Mouse (Mus musculus) hindbrain, embryonic 16.5 days (tissue): ENCODE results near the gene Mrpl2. TPM values are rescaled to one million over a fixed set of nuclear protein-coding genes. Genes with fewer than 3 reads are reported as not detected.

Experiments used
- ATAC-seq: fragments of 200-750 bp; cut with Nextera tagmentation; 2 replicates; pipeline ENCODE4 v1.8.0; 2017; ENCODE audit warnings: moderate TSS enrichment, moderate library complexity
- H3K27ac ChIP-seq: fragments of 300-500 bp; sonication (generic); 2 replicates; pipeline ENCODE4 v1.5.1; 2014; ENCODE audit warnings: low read depth, mild to moderate bottlenecking, control low read depth, low read length, moderate library complexity
- H3K27me3 ChIP-seq: fragments of 300-500 bp; sonication (generic); replicated peaks from 2 replicates; pipeline ENCODE4 v1.6.1; 2014; ENCODE audit warnings: low read length; ENCODE audit not compliant: control insufficient read depth, insufficient read depth
- H3K36me3 ChIP-seq: fragments of 300-500 bp; sonication (generic); 2 replicates; pipeline ENCODE4 v1.6.1; 2014; ENCODE audit warnings: mild to moderate bottlenecking, low read length, moderate library complexity, mixed read lengths; ENCODE audit not compliant: control insufficient read depth, insufficient read depth
- H3K4me1 ChIP-seq: fragments of 300-500 bp; sonication (generic); 2 replicates; pipeline ENCODE4 v1.6.1; 2014; ENCODE audit warnings: low read depth, low read length; ENCODE audit not compliant: control insufficient read depth, insufficient read depth
- H3K4me2 ChIP-seq: fragments of 300-500 bp; sonication (generic); 2 replicates; pipeline ENCODE4 v1.6.1; 2014; ENCODE audit warnings: mild to moderate bottlenecking, low read length, control low read depth, moderate library complexity
- H3K4me3 ChIP-seq: fragments of 300-500 bp; sonication (generic); 2 replicates; pipeline ENCODE4 v1.5.1; 2014; ENCODE audit warnings: mild to moderate bottlenecking, low read length, control low read depth, moderate library complexity
- H3K9ac ChIP-seq: fragments of 300-500 bp; sonication (generic); 2 replicates; pipeline ENCODE4 v1.6.1; 2014; ENCODE audit warnings: low read depth, mild to moderate bottlenecking, control low read depth, low read length, moderate library complexity
- H3K9me3 ChIP-seq: fragments of 300-500 bp; sonication (generic); 2 replicates; pipeline ENCODE4 v1.6.1; 2014; ENCODE audit warnings: mild to moderate bottlenecking, low read length, moderate library complexity; ENCODE audit not compliant: control insufficient read depth
- WGBS: fragments of 180-500 bp; shearing (Covaris S2); extraction: QIAGEN DNeasy Blood & Tissue Kit; methylation state at CpG from one replicate; pipeline ENCODE4 v1.1.7; 2014; 5-methylcytosine and 5-hydroxymethylcytosine counted together
- polyA plus RNA-seq: library from polyadenylated mRNA; unstranded; fragments of >200 nt; fragmentation: Nextera tagmentation; extraction: Ambion mirVana; gene quantifications from 2 replicates; pipeline ENCODE4 v1.2.1, GENCODE M21; 2015

The Mrpl2 gene
- polyA plus RNA-seq, 1 experiment from 2014 or later, result 73.7 TPM

- H3K9ac ChIP-seq, result peak overlapping the region; percentile 91
- H3K4me3 ChIP-seq, result peak overlapping the region; percentile 70
- peak overlapping the region; percentile 91 for H3K4me2 ChIP-seq
- no peaks in the 10 kb centered on the region for H3K27me3 ChIP-seq
- no peaks in the 10 kb centered on the region for H3K9me3 ChIP-seq
- peak overlapping the region; percentile 95 for H3K27ac ChIP-seq
- ATAC-seq, result no peak
- peaks cover 26% of the 10 kb centered on the region for H3K4me1 ChIP-seq
- WGBS, result 78% methylated on average over 17 of the region's 17 CpGs
- H3K36me3 ChIP-seq, result peaks cover 20% of the 10 kb centered on the region
Measured at GRCm38 (mm10) chr17:46651292-46651691, 5.3 kb downstream of the Mrpl2 start.

GRCm38 (mm10) chr17:46651755-46652547 lies 5.9 kb downstream of the Mrpl2 start:
- H3K27ac ChIP-seq, result 0 out of 2 replicates have a peak overlapping the region, but pooled peaks have one; percentile 12
- peak overlapping the region; percentile 91 for H3K4me2 ChIP-seq

GRCm38 (mm10) chr17:46656054-46656453 lies 10.0 kb downstream of the Mrpl2 start:
- Histone ChIP-seq H3K36me3 (peaks cover 34% of the 10 kb centered on the region), H3K4me1 (peaks cover 14% of the 10 kb centered on the region), H3K27me3 (no peaks in the 10 kb centered on the region), H3K4me3 (no peak overlapping the region), H3K9ac (no peak overlapping the region), H3K27ac (no peak overlapping the region), H3K4me2 (no peak overlapping the region), H3K9me3 (no peaks in the 10 kb centered on the region)
- 88% methylated on average over 6 of the region's 6 CpGs for WGBS
- ATAC-seq, result no peak

More at GRCm38 (mm10) chr17:46651755-46652547, 5.9 kb downstream of the Mrpl2 start:
- no peaks in the 10 kb centered on the region for H3K27me3 ChIP-seq
- peaks cover 23% of the 10 kb centered on the region for H3K36me3 ChIP-seq
- H3K9me3 ChIP-seq, result no peaks in the 10 kb centered on the region
- peak overlapping the region; percentile 70 for H3K4me3 ChIP-seq
- WGBS, result 73% methylated on average over 20 of the region's 20 CpGs
- no peak for ATAC-seq
- peak overlapping the region; percentile 20; the same call in 1 of the 2 replicates for H3K9ac ChIP-seq
- H3K4me1 ChIP-seq, result peaks cover 21% of the 10 kb centered on the region

- Histone ChIP-seq H3K36me3 (peaks cover 60% of the 10 kb centered on the region), H3K27me3 (no peaks in the 10 kb centered on the region), H3K4me2 (no peak overlapping the region), H3K4me1 (no peaks in the 10 kb centered on the region), H3K9me3 (no peaks in the 10 kb centered on the region), H3K9ac (no peak overlapping the region), H3K4me3 (no peak overlapping the region), H3K27ac (no peak overlapping the region)
- 95% methylated on average over 9 of the region's 9 CpGs for WGBS
- ATAC-seq, result no peak
Measured at GRCm38 (mm10) chr17:46661351-46661750, 15.3 kb downstream of the Mrpl2 start.

GRCm38 (mm10) chr17:46661981-46662380 lies 16.0 kb downstream of the Mrpl2 start:
- WGBS, result 90% methylated on average over 12 of the region's 12 CpGs
- Histone ChIP-seq H3K27ac (no peak overlapping the region), H3K4me3 (no peak overlapping the region), H3K36me3 (peaks cover 61% of the 10 kb centered on the region), H3K4me2 (no peak overlapping the region), H3K9me3 (no peaks in the 10 kb centered on the region), H3K27me3 (no peaks in the 10 kb centered on the region), H3K9ac (no peak overlapping the region), H3K4me1 (no peaks in the 10 kb centered on the region)
- no peak for ATAC-seq

GRCm38 (mm10) chr17:46662730-46663129 lies 16.7 kb downstream of the Mrpl2 start:
- no peaks in the 10 kb centered on the region for H3K9me3 ChIP-seq
- H3K4me2 ChIP-seq, result no peak overlapping the region
- H3K36me3 ChIP-seq, result peaks cover 60% of the 10 kb centered on the region
- no peaks in the 10 kb centered on the region for H3K4me1 ChIP-seq
- 76% methylated on average over 5 of the region's 5 CpGs for WGBS
- no peak overlapping the region for H3K27ac ChIP-seq
- peak; percentile 41; the same call in 1 of the 2 replicates for ATAC-seq
- H3K27me3 ChIP-seq, result no peaks in the 10 kb centered on the region
- H3K9ac ChIP-seq, result no peak overlapping the region
- H3K4me3 ChIP-seq, result no peak overlapping the region

- no peaks in the 10 kb centered on the region for H3K27me3 ChIP-seq
- no peak overlapping the region for H3K4me2 ChIP-seq
- WGBS, result 86% methylated on average over 16 of the region's 16 CpGs
- H3K4me1 ChIP-seq, result no peaks in the 10 kb centered on the region
- peaks cover 48% of the 10 kb centered on the region for H3K36me3 ChIP-seq
- no peaks in the 10 kb centered on the region for H3K9me3 ChIP-seq
- no peak overlapping the region for H3K27ac ChIP-seq
- no peak overlapping the region for H3K4me3 ChIP-seq
- no peak for ATAC-seq
- H3K9ac ChIP-seq, result no peak overlapping the region
Measured at GRCm38 (mm10) chr17:46667712-46668111, 21.7 kb downstream of the Mrpl2 start.

GRCm38 (mm10) chr17:46669911-46670310 lies 23.9 kb downstream of the Mrpl2 start:
- 92% methylated on average over 10 of the region's 10 CpGs for WGBS

GRCm38 (mm10) chr17:46673850-46674529 lies 28.0 kb downstream of the Mrpl2 start, which contains the start of gene Rrp36:
TSS of gene Rrp36 (minus strand) at chr17:46674352.
- H3K9me3 ChIP-seq, result no peaks in the 10 kb centered on the region
- H3K9ac ChIP-seq, result peak within 1 kb of the TSS; percentile 75
- no peaks in the 10 kb centered on the region for H3K27me3 ChIP-seq
- peaks cover 16% of the 10 kb centered on the region for H3K4me1 ChIP-seq
- WGBS, result 1% methylated on average over 43 of the region's 43 CpGs
- H3K4me2 ChIP-seq, result peak within 1 kb of the TSS; percentile 86
- H3K4me3 ChIP-seq, result peak within 1 kb of the TSS; percentile 85
- peaks cover 43% of the 10 kb centered on the region for H3K36me3 ChIP-seq
- ATAC-seq, result peak; percentile 94
- H3K27ac ChIP-seq, result peak within 1 kb of the TSS; percentile 77

More at GRCm38 (mm10) chr17:46669911-46670310, 23.9 kb downstream of the Mrpl2 start:
- Histone ChIP-seq H3K4me2 (no peak overlapping the region), H3K27ac (no peak overlapping the region), H3K9me3 (no peaks in the 10 kb centered on the region), H3K36me3 (peaks cover 29% of the 10 kb centered on the region), H3K4me1 (peaks cover 10% of the 10 kb centered on the region), H3K9ac (no peak overlapping the region), H3K4me3 (no peak overlapping the region), H3K27me3 (no peaks in the 10 kb centered on the region)
- no peak for ATAC-seq
